8 mouse cellular contexts compared by ENCODE assay signal in genomic region chr12:110499225-110499992, GRCm38 (mm10). TPM values are rescaled to one million over a fixed set of nuclear protein-coding genes. Genes with fewer than 3 reads are reported as not detected.
A peak's percentile ranks its signal among the peaks of the same experiment; 100 is the strongest.
DNase-seq lines count a peak whose midpoint lies in the region; ATAC-seq and TF ChIP-seq lines count a peak whose summit lies in the region.

No protein-coding gene starts in this region.

- peak overlapping the region; percentile 41 for H3K4me2 ChIP-seq in heart, embryonic 13.5 days

- H3K36me3 ChIP-seq in thymus, adult 2 months (ENCODE audit: control insufficient read depth, insufficient read depth, low read length), result no peaks in the 10 kb centered on the region
- H3K36me3 ChIP-seq in heart, embryonic 13.5 days, result peaks cover 3% of the 10 kb centered on the region; the same call in 1 of the 2 replicates

- 20% methylated on average over 14 of the region's 14 CpGs for WGBS in thymus, adult 2 months
- WGBS in heart, embryonic 13.5 days, result 47% methylated on average over 14 of the region's 14 CpGs

- TF ChIP-seq POLR2A in thymus, adult 2 months (IDR thresholded peaks at IDR 0.05; ENCODE audit: control insufficient read depth, extremely low read depth, insufficient read depth, low read length, poor library complexity), result no peak

- H3K9ac ChIP-seq in heart, embryonic 13.5 days, result peak overlapping the region; percentile 62

- peaks cover 79% of the 10 kb centered on the region for H3K4me1 ChIP-seq in thymus, adult 2 months (replicated peaks; ENCODE audit: control insufficient read depth, insufficient read depth, low read length)
- peaks cover 90% of the 10 kb centered on the region for H3K4me1 ChIP-seq in heart, embryonic 13.5 days

- H3K4me3 ChIP-seq in thymus, adult 2 months (ENCODE audit: control insufficient read depth, insufficient read depth, low read length), result peak overlapping the region; percentile 25
- 0 out of 2 replicates have a peak overlapping the region, but pooled peaks have one; percentile 7 for H3K4me3 ChIP-seq in heart, embryonic 13.5 days

- no peak for ATAC-seq in heart, embryonic 13.5 days (ENCODE audit: extremely low read depth, insufficient number of reproducible peaks, low FRiP score, low TSS enrichment)
- ATAC-seq in megakaryocyte-erythroid progenitor cell, adult 5-6 weeks (replicated peaks; ENCODE audit: low FRiP score, low TSS enrichment, poor library complexity, severe bottlenecking), result peak; percentile 53

- H3K27me3 ChIP-seq in thymus, adult 2 months (ENCODE audit: control insufficient read depth, insufficient read depth, low read length), result no peaks in the 10 kb centered on the region
- no peaks in the 10 kb centered on the region for H3K27me3 ChIP-seq in heart, embryonic 13.5 days (replicated peaks)

- no peaks in the 10 kb centered on the region for H3K9me3 ChIP-seq in heart, embryonic 13.5 days

- no peak for TF ChIP-seq CTCF in thymus, adult 2 months (IDR thresholded peaks at IDR 0.05; ENCODE audit: borderline replicate concordance, control insufficient read depth, extremely low read depth, insufficient read depth, low read length, poor library complexity)

- H3K27ac ChIP-seq in thymus, adult 2 months (ENCODE audit: control insufficient read depth, insufficient read depth, low read length), result peak overlapping the region; percentile 71
- peak overlapping the region; percentile 85 for H3K27ac ChIP-seq in heart, embryonic 13.5 days (replicated peaks)

- no peak for DNase-seq in thymus, adult 2 months
- no peak for DNase-seq in thymus, postnatal 25 days
- DNase-seq in kidney, postnatal 36 days, result peak; percentile 67 to 75
- no peak for DNase-seq in urinary bladder, adult 18-20 months (ENCODE audit: low spot score in 2 of 2)
- DNase-seq in urinary bladder, postnatal 14 days (ENCODE audit: low spot score), result no peak
- DNase-seq in testis, postnatal 10 days (ENCODE audit: low spot score), result no peak

RNA-seq across cellular contexts. Expression of gene Ppp2r5c, which starts 52.5 kb away (rescaled TPM):
- 83.1 and 83.7 TPM in 2 replicates for polyA plus RNA-seq in thymus, adult 2 months (2012; rRNA removed)
- 113 and 127 TPM in 2 replicates for polyA plus RNA-seq in heart, embryonic 13.5 days (2015; fragmentation: Nextera tagmentation; extraction: Ambion mirVana)
- total RNA-seq in megakaryocyte-erythroid progenitor cell, adult 5-6 weeks (2014; fragmentation: Nextera tagmentation), result 99.2 and 117 TPM in 2 replicates
- total RNA-seq in megakaryocyte-erythroid progenitor cell, adult 5-6 weeks (2017), result 223 and 234 TPM in 2 replicates

Comparison
In these comparisons a context has a peak if more than half of its experiments do, and no peak if none do; other contexts are left out.
1. DNase-seq: peak in kidney, postnatal 36 days (2 of 2); none in thymus, adult 2 months (single experiment), thymus, postnatal 25 days (single experiment), urinary bladder, adult 18-20 months (0 of 2), urinary bladder, postnatal 14 days (single experiment) and testis, postnatal 10 days (single experiment).